Mouse (Mus musculus): ENCODE results near the gene Igf2r. TPM values are rescaled to one million over a fixed set of nuclear protein-coding genes. Genes with fewer than 3 reads are reported as not detected.

The Igf2r gene
- total and polyA plus RNA-seq, 3 experiments: 20.3 to 75.5 (median 74.3) TPM

DNA sequence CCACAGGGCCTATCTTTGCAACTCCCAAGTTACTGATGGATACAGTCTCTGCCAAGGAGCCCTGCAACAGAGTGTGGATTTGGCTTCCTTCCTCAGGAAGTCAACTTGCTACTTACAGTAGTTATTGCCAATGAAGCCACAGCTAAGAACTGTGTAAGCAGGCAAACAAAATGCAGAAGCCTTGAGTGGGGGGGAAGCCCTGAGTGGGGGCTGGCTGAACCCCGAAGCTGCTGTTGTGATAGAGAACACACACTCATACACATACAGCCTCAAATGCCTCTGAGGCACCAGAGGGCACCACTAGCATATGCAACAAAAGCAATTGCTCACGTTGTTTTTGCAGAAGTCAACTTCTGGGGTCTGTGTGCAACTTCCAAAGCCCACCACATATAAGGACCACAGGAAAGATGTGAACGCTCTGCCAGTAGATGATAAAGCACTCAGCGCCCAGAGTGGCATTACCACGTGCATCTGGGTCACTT is 55.3 kb downstream of the Igf2r start:
- ATAC-seq (ENCODE audit: extremely low read depth, insufficient number of reproducible peaks, low FRiP score, poor library complexity, severe bottlenecking): no peak
- peaks cover 16% of the 10 kb centered on the region for H3K27me3 ChIP-seq (ENCODE audit: insufficient read depth, low read length)
- H3K4me1 ChIP-seq (ENCODE audit: insufficient read depth, low read depth, low read length): peaks cover 35% of the 10 kb centered on the region
- no peak for TF ChIP-seq GATA1 (IDR thresholded peaks at IDR 0.05; ENCODE audit: borderline replicate concordance, low read length)
- no peak for TF ChIP-seq TAL1 (conservative IDR thresholded peaks at IDR 0.05; ENCODE audit: low read depth, low read length)
- no peak for TF ChIP-seq POLR2AphosphoS5 (IDR thresholded peaks at IDR 0.05; ENCODE audit: insufficient replicate concordance, low read depth, low read length)
- TF ChIP-seq GATA2 (IDR thresholded peaks at IDR 0.05; ENCODE audit: borderline replicate concordance, low read depth, low read length): no peak
- no peak for TF ChIP-seq CTCF (IDR thresholded peaks at IDR 0.05; ENCODE audit: low read depth, low read length)
- H3K4me3 ChIP-seq (ENCODE audit: low read depth, low read length): no peak overlapping the region
- no peak for DNase-seq (ENCODE audit: low spot score)
- peaks cover 98% of the 10 kb centered on the region for H3K36me3 ChIP-seq (replicated peaks)
- H3K9me3 ChIP-seq (replicated peaks): no peaks in the 10 kb centered on the region

DNA sequence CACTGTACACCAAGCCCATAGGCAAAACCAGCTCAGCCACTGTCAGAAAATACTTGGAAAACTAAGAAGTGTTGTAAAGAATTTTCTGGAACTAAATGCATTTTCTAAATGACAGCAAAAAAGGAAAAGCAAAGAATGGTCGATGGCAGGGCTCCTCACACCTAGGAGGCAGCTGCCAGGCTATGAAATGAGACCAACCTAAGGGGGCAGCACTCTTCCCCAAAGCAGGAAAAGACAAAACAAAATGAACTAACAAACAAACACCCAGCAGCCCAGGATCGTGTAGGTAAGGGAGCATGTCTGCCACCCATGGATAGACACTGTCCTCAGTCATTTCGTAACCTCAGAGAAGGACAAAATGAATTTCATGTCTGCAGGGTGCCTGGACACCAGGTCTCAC is 56.5 kb downstream of the Igf2r start:
- no peak overlapping the region for H3K4me3 ChIP-seq (ENCODE audit: low read depth, low read length)
- DNase-seq (ENCODE audit: low spot score) (no peak), ATAC-seq (ENCODE audit: extremely low read depth, insufficient number of reproducible peaks, low FRiP score, poor library complexity, severe bottlenecking) (no peak)
- no peaks in the 10 kb centered on the region for H3K9me3 ChIP-seq (replicated peaks)
- peaks cover 23% of the 10 kb centered on the region for H3K27me3 ChIP-seq (ENCODE audit: insufficient read depth, low read length)
- H3K36me3 ChIP-seq (replicated peaks): peaks cover 97% of the 10 kb centered on the region
- peaks cover 34% of the 10 kb centered on the region for H3K4me1 ChIP-seq (ENCODE audit: insufficient read depth, low read depth, low read length)
- TF ChIP-seq GATA2 (IDR thresholded peaks at IDR 0.05; ENCODE audit: borderline replicate concordance, low read depth, low read length) (no peak), CTCF (IDR thresholded peaks at IDR 0.05; ENCODE audit: low read depth, low read length) (no peak), POLR2AphosphoS5 (IDR thresholded peaks at IDR 0.05; ENCODE audit: insufficient replicate concordance, low read depth, low read length) (no peak), GATA1 (IDR thresholded peaks at IDR 0.05; ENCODE audit: borderline replicate concordance, low read length) (no peak), TAL1 (conservative IDR thresholded peaks at IDR 0.05; ENCODE audit: low read depth, low read length) (no peak)

DNA sequence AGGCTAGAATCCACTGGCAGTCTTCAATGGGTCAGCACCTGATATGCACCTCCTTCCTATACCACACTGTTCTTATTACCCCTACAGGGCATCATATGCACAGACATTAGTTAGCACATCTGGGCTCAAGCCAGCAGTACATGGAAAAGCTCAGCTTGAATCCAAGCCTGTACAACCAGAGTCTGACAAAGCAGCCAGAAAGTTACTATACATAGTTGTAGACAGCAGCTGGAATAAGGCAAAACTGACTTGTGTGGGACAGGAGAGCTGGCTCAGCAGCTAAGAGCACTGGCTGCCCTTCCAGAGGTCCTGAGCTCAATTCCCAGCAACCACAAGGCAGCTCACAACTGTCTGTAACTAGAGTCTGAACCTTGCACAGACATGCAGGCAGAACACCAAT is 57.3 kb downstream of the Igf2r start:
- no peak overlapping the region for H3K4me3 ChIP-seq (ENCODE audit: low read depth, low read length)
- H3K27me3 ChIP-seq (ENCODE audit: insufficient read depth, low read length): peaks cover 26% of the 10 kb centered on the region
- TF ChIP-seq TAL1 (conservative IDR thresholded peaks at IDR 0.05; ENCODE audit: low read depth, low read length) (no peak), CTCF (IDR thresholded peaks at IDR 0.05; ENCODE audit: low read depth, low read length) (no peak), GATA2 (IDR thresholded peaks at IDR 0.05; ENCODE audit: borderline replicate concordance, low read depth, low read length) (no peak), POLR2AphosphoS5 (IDR thresholded peaks at IDR 0.05; ENCODE audit: insufficient replicate concordance, low read depth, low read length) (no peak), GATA1 (IDR thresholded peaks at IDR 0.05; ENCODE audit: borderline replicate concordance, low read length) (no peak)
- peaks cover 29% of the 10 kb centered on the region for H3K4me1 ChIP-seq (ENCODE audit: insufficient read depth, low read depth, low read length)
- no peaks in the 10 kb centered on the region for H3K9me3 ChIP-seq (replicated peaks)
- ATAC-seq (ENCODE audit: extremely low read depth, insufficient number of reproducible peaks, low FRiP score, poor library complexity, severe bottlenecking) (no peak), DNase-seq (ENCODE audit: low spot score) (no peak)
- H3K36me3 ChIP-seq (replicated peaks): peaks cover 94% of the 10 kb centered on the region

DNA sequence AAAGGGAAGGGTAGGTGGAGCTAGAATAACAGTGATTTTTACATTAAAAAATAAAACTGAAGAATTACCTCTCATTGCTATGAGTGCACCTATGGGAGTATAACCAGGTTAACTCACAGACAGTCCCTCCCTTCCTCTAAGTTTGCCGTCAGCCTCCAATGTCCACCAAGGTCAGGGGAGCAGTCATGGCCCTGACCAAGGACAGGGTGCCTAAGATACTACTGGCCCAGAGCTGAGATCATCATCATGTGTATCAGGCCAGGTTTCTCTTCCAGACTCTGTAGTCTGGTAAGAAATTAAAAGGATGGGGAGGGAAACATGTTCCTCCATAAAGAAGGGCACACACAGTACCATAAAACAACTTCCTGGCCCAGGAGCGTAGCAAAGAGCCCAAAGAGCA is 58.5 kb downstream of the Igf2r start:
- no peaks in the 10 kb centered on the region for H3K9me3 ChIP-seq (replicated peaks)
- ATAC-seq (ENCODE audit: extremely low read depth, insufficient number of reproducible peaks, low FRiP score, poor library complexity, severe bottlenecking) (no peak), DNase-seq (ENCODE audit: low spot score) (no peak)
- H3K27me3 ChIP-seq (ENCODE audit: insufficient read depth, low read length): peaks cover 28% of the 10 kb centered on the region
- peaks cover 22% of the 10 kb centered on the region for H3K4me1 ChIP-seq (ENCODE audit: insufficient read depth, low read depth, low read length)
- H3K4me3 ChIP-seq (ENCODE audit: low read depth, low read length): no peak overlapping the region
- H3K36me3 ChIP-seq (replicated peaks): peaks cover 94% of the 10 kb centered on the region
- TF ChIP-seq POLR2AphosphoS5 (IDR thresholded peaks at IDR 0.05; ENCODE audit: insufficient replicate concordance, low read depth, low read length): no peak
- no peak for TF ChIP-seq GATA2 (IDR thresholded peaks at IDR 0.05; ENCODE audit: borderline replicate concordance, low read depth, low read length)
- TF ChIP-seq TAL1 (conservative IDR thresholded peaks at IDR 0.05; ENCODE audit: low read depth, low read length): no peak
- no peak for TF ChIP-seq CTCF (IDR thresholded peaks at IDR 0.05; ENCODE audit: low read depth, low read length)

DNA sequence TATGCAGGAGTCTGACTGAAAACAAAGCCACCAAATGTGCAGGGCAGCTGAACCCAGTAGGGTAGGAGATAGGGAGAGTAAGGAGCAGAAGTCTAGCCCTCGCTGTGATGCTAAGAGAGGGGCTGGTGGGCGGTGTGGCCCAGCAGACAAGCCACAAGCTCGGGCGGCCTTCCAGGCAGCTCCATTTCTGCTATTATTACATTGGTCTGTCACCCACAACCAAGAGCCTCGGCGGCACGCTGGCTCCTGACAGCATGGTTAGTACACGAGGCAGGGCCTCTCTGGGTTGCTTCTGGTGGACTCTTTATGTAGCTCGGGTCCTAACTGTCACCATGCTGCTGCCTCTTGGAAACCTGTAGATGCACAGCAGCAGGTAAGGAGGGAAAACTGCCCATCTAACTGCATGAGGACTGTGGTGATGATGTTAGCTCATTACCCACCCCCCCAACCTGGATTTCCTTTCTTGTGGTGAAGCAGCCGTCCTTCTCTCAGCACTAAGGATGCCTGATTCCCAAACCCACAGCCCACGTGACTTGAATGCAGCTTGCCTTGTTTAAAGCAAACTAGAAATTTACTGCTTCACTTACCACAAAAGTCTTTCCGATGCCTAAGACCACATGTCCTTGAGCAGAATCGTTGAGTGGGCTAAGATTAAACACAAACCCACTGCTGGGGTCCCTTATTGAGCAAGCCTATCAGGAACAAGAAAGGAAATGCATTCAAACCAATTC is 59.2 kb downstream of the Igf2r start:
- DNase-seq (ENCODE audit: low spot score) (no peak), ATAC-seq (ENCODE audit: extremely low read depth, insufficient number of reproducible peaks, low FRiP score, poor library complexity, severe bottlenecking) (no peak)
- Histone ChIP-seq H3K27me3 (ENCODE audit: insufficient read depth, low read length) (peaks cover 31% of the 10 kb centered on the region), H3K36me3 (replicated peaks) (peaks cover 93% of the 10 kb centered on the region), H3K9me3 (replicated peaks) (no peaks in the 10 kb centered on the region), H3K4me1 (ENCODE audit: insufficient read depth, low read depth, low read length) (peaks cover 14% of the 10 kb centered on the region), H3K4me3 (ENCODE audit: low read depth, low read length) (no peak overlapping the region)
- no peak for TF ChIP-seq GATA2 (IDR thresholded peaks at IDR 0.05; ENCODE audit: borderline replicate concordance, low read depth, low read length)
- no peak for TF ChIP-seq GATA1 (IDR thresholded peaks at IDR 0.05; ENCODE audit: borderline replicate concordance, low read length)
- TF ChIP-seq CTCF (IDR thresholded peaks at IDR 0.05; ENCODE audit: low read depth, low read length): no peak
- no peak for TF ChIP-seq TAL1 (conservative IDR thresholded peaks at IDR 0.05; ENCODE audit: low read depth, low read length)
- no peak for TF ChIP-seq POLR2AphosphoS5 (IDR thresholded peaks at IDR 0.05; ENCODE audit: insufficient replicate concordance, low read depth, low read length)

DNA sequence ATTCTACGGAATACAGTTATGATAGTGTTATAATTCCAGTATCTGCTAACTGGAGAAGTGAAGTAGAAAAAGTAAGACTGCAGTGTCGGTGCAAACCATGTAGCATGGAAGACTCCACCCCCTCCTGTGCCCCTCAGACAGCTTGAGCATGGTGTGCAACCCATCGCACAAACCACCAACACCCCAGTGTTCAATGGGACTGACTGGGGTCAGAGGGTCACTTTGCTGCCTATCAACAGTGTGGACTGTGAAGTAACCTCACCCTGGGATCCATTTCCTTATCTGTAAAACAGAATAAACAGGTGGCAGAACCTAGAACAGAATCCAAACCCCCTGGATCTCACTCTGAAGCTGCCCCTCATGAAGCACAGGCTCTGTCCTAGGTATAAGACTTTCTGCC is 61.1 kb downstream of the Igf2r start:
- no peak overlapping the region for H3K4me3 ChIP-seq (ENCODE audit: low read depth, low read length)
- H3K9me3 ChIP-seq (replicated peaks): no peaks in the 10 kb centered on the region
- DNase-seq (ENCODE audit: low spot score) (no peak), ATAC-seq (ENCODE audit: extremely low read depth, insufficient number of reproducible peaks, low FRiP score, poor library complexity, severe bottlenecking) (no peak)
- peaks cover 37% of the 10 kb centered on the region for H3K27me3 ChIP-seq (ENCODE audit: insufficient read depth, low read length)
- 0 out of 2 replicates have a peak, but pooled peaks cover 2% of the 10 kb centered on the region for H3K4me1 ChIP-seq (ENCODE audit: insufficient read depth, low read depth, low read length)
- no peak for TF ChIP-seq POLR2AphosphoS5 (IDR thresholded peaks at IDR 0.05; ENCODE audit: insufficient replicate concordance, low read depth, low read length)
- no peak for TF ChIP-seq GATA1 (IDR thresholded peaks at IDR 0.05; ENCODE audit: borderline replicate concordance, low read length)
- TF ChIP-seq CTCF (IDR thresholded peaks at IDR 0.05; ENCODE audit: low read depth, low read length): no peak
- TF ChIP-seq TAL1 (conservative IDR thresholded peaks at IDR 0.05; ENCODE audit: low read depth, low read length): no peak
- no peak for TF ChIP-seq GATA2 (IDR thresholded peaks at IDR 0.05; ENCODE audit: borderline replicate concordance, low read depth, low read length)
- H3K36me3 ChIP-seq (replicated peaks): peaks cover 93% of the 10 kb centered on the region

Data from G1E (cell line).